Mouse (Mus musculus): Measurements from ENCODE around the gene Fbxo34. TPM values are rescaled to one million over a fixed set of nuclear protein-coding genes. Genes with fewer than 3 reads are reported as not detected.
"Not testable (repeated sequence)": the region's sequence is repeated elsewhere in the genome, so short reads cannot be mapped to it uniquely, and the experiment has no call there.

Gene Fbxo34
- 17.6 and 18.1 TPM in 2 replicates for polyA plus RNA-seq (2012; rRNA removed)

- DNase-seq; H3K36me3 ChIP-seq (ENCODE audit: control insufficient read depth, insufficient read depth, low read length); H3K27ac ChIP-seq (ENCODE audit: control insufficient read depth, insufficient read depth, low read length); H3K27me3 ChIP-seq (ENCODE audit: control insufficient read depth, insufficient read depth, low read length); H3K4me3 ChIP-seq (ENCODE audit: control insufficient read depth, insufficient read depth, low read length); H3K4me1 ChIP-seq (replicated peaks; ENCODE audit: control insufficient read depth, insufficient read depth, low read length): not testable (repeated sequence)
- WGBS, result over 99% methylated on average over 3 of the region's 5 CpGs
Measured at GRCm38 (mm10) chr14:47450121-47450520, at the start of gene Fbxo34. Gene Fbxo34 (plus strand): TSS chr14:47450421.

GRCm38 (mm10) chr14:47402735-47403134, 47.5 kb upstream of the Fbxo34 start:
- no peak overlapping the region for H3K4me3 ChIP-seq (ENCODE audit: control insufficient read depth, insufficient read depth, low read length)
- H3K4me1 ChIP-seq (replicated peaks; ENCODE audit: control insufficient read depth, insufficient read depth, low read length), result no peaks in the 10 kb centered on the region
- over 99% methylated on average over 8 of the region's 8 CpGs for WGBS
- H3K27me3 ChIP-seq (ENCODE audit: control insufficient read depth, insufficient read depth, low read length), result no peaks in the 10 kb centered on the region
- no peak for DNase-seq
- peaks cover 65% of the 10 kb centered on the region for H3K36me3 ChIP-seq (ENCODE audit: control insufficient read depth, insufficient read depth, low read length)
- TF ChIP-seq POLR2A (IDR thresholded peaks at IDR 0.05; ENCODE audit: control insufficient read depth, extremely low read depth, insufficient read depth, low read length, poor library complexity) (no peak), CTCF (IDR thresholded peaks at IDR 0.05; ENCODE audit: borderline replicate concordance, control insufficient read depth, extremely low read depth, insufficient read depth, low read length, poor library complexity) (no peak)
- no peak overlapping the region for H3K27ac ChIP-seq (ENCODE audit: control insufficient read depth, insufficient read depth, low read length)

GRCm38 (mm10) chr14:47406000-47406399, 44.2 kb upstream of the Fbxo34 start:
- 95% methylated on average over 9 of the region's 9 CpGs for WGBS
- no peak for DNase-seq
- Histone ChIP-seq H3K4me1 (replicated peaks; ENCODE audit: control insufficient read depth, insufficient read depth, low read length) (no peaks in the 10 kb centered on the region), H3K4me3 (ENCODE audit: control insufficient read depth, insufficient read depth, low read length) (no peak overlapping the region), H3K27me3 (ENCODE audit: control insufficient read depth, insufficient read depth, low read length) (no peaks in the 10 kb centered on the region), H3K27ac (ENCODE audit: control insufficient read depth, insufficient read depth, low read length) (no peak overlapping the region), H3K36me3 (ENCODE audit: control insufficient read depth, insufficient read depth, low read length) (peaks cover 64% of the 10 kb centered on the region)
- TF ChIP-seq POLR2A (IDR thresholded peaks at IDR 0.05; ENCODE audit: control insufficient read depth, extremely low read depth, insufficient read depth, low read length, poor library complexity) (no peak), CTCF (IDR thresholded peaks at IDR 0.05; ENCODE audit: borderline replicate concordance, control insufficient read depth, extremely low read depth, insufficient read depth, low read length, poor library complexity) (no peak)

GRCm38 (mm10) chr14:47417346-47417745, 32.9 kb upstream of the Fbxo34 start:
- H3K27me3 ChIP-seq (ENCODE audit: control insufficient read depth, insufficient read depth, low read length), result no peaks in the 10 kb centered on the region
- TF ChIP-seq CTCF (IDR thresholded peaks at IDR 0.05; ENCODE audit: borderline replicate concordance, control insufficient read depth, extremely low read depth, insufficient read depth, low read length, poor library complexity), result no peak
- TF ChIP-seq POLR2A (IDR thresholded peaks at IDR 0.05; ENCODE audit: control insufficient read depth, extremely low read depth, insufficient read depth, low read length, poor library complexity), result no peak
- H3K27ac ChIP-seq (ENCODE audit: control insufficient read depth, insufficient read depth, low read length), result no peak overlapping the region
- 49% methylated on average over 3 of the region's 3 CpGs for WGBS
- H3K4me3 ChIP-seq (ENCODE audit: control insufficient read depth, insufficient read depth, low read length), result peak overlapping the region; percentile 33
- H3K36me3 ChIP-seq (ENCODE audit: control insufficient read depth, insufficient read depth, low read length), result peaks cover 9% of the 10 kb centered on the region
- DNase-seq, result no peak
- peaks cover 8% of the 10 kb centered on the region for H3K4me1 ChIP-seq (replicated peaks; ENCODE audit: control insufficient read depth, insufficient read depth, low read length)

- TF ChIP-seq CTCF (IDR thresholded peaks at IDR 0.05; ENCODE audit: borderline replicate concordance, control insufficient read depth, extremely low read depth, insufficient read depth, low read length, poor library complexity) (peak; percentile 65), POLR2A (IDR thresholded peaks at IDR 0.05; ENCODE audit: control insufficient read depth, extremely low read depth, insufficient read depth, low read length, poor library complexity) (peak; percentile 58; the same call in 1 of the 2 replicates)
- H3K4me3 ChIP-seq (ENCODE audit: control insufficient read depth, insufficient read depth, low read length), result peak within 1 kb of the TSS; percentile 82
- 2% methylated on average over 36 of the region's 36 CpGs for WGBS
- H3K27me3 ChIP-seq (ENCODE audit: control insufficient read depth, insufficient read depth, low read length), result no peaks in the 10 kb centered on the region
- no peak within 1 kb of the TSS for H3K27ac ChIP-seq (ENCODE audit: control insufficient read depth, insufficient read depth, low read length)
- peaks cover 8% of the 10 kb centered on the region for H3K4me1 ChIP-seq (replicated peaks; ENCODE audit: control insufficient read depth, insufficient read depth, low read length)
- peak; percentile 95 for DNase-seq
- peaks cover 9% of the 10 kb centered on the region for H3K36me3 ChIP-seq (ENCODE audit: control insufficient read depth, insufficient read depth, low read length)
Measured at GRCm38 (mm10) chr14:47417775-47418665, 32.2 kb upstream of the Fbxo34 start, which contains the start of gene Dlgap5. Gene Dlgap5 (minus strand): TSS chr14:47418407.

GRCm38 (mm10) chr14:47418666-47418991, 31.6 kb upstream of the Fbxo34 start:
- TF ChIP-seq POLR2A (IDR thresholded peaks at IDR 0.05; ENCODE audit: control insufficient read depth, extremely low read depth, insufficient read depth, low read length, poor library complexity) (no peak), CTCF (IDR thresholded peaks at IDR 0.05; ENCODE audit: borderline replicate concordance, control insufficient read depth, extremely low read depth, insufficient read depth, low read length, poor library complexity) (no peak)
- H3K27me3 ChIP-seq (ENCODE audit: control insufficient read depth, insufficient read depth, low read length), result no peaks in the 10 kb centered on the region
- WGBS, result 69% methylated on average over 5 of the region's 5 CpGs
- peaks cover 8% of the 10 kb centered on the region for H3K4me1 ChIP-seq (replicated peaks; ENCODE audit: control insufficient read depth, insufficient read depth, low read length)
- no peak overlapping the region for H3K27ac ChIP-seq (ENCODE audit: control insufficient read depth, insufficient read depth, low read length)
- peaks cover 9% of the 10 kb centered on the region for H3K36me3 ChIP-seq (ENCODE audit: control insufficient read depth, insufficient read depth, low read length)
- no peak for DNase-seq
- H3K4me3 ChIP-seq (ENCODE audit: control insufficient read depth, insufficient read depth, low read length), result peak overlapping the region; percentile 26; the same call in 1 of the 2 replicates
